In genomic region chr12:84398629-84399028, GRCm38 (mm10) we compare ENCODE assay signal across 26 mouse cellular contexts. TPM values are rescaled to one million over a fixed set of nuclear protein-coding genes. Genes with fewer than 3 reads are reported as not detected.
DNase-seq lines count a peak whose midpoint lies in the region; ATAC-seq and TF ChIP-seq lines count a peak whose summit lies in the region.
"Had no signal": no experiment of that assay in that cellular context is flagged by ENCODE, and none has a peak within 500 bp of the region (broad histone marks: within the 10 kb centered on the region; RNA-seq: fewer than 3 reads in every experiment).

No protein-coding gene starts in this region.

- in situ Hi-C loops in CH12.LX (cut with MboI; ENCODE audit: low pct_ligation_motif_present, low pct_unique_long_range_greater_than_20kb, low sequenced_read_pairs): no loop called here

- no peak overlapping the region for H3K27ac ChIP-seq in intestine, postnatal 0 days (ENCODE audit: low read depth, low read length)
- no peak overlapping the region for H3K27ac ChIP-seq in intestine, embryonic 16.5 days (ENCODE audit: low read length)
- peak overlapping the region; percentile 89; the same call in 1 of the 2 replicates for H3K27ac ChIP-seq in liver, postnatal 0 days (ENCODE audit: low read depth)
- H3K27ac ChIP-seq in CH12.LX (ENCODE audit: insufficient read depth, low read depth): no peak overlapping the region
- H3K27ac ChIP-seq: embryonic facial prominence, embryonic 10.5 days; embryonic facial prominence, embryonic 13.5 days; forebrain, embryonic 12.5 days; forebrain, embryonic 15.5 days; hindbrain, embryonic 10.5 days; hindbrain, embryonic 13.5 days had no signal

- TF ChIP-seq CTCF in intestine, postnatal 0 days (IDR thresholded peaks at IDR 0.05; ENCODE audit: low read depth): no peak
- no peak for TF ChIP-seq CTCF in liver, postnatal 0 days (IDR thresholded peaks at IDR 0.05; ENCODE audit: low read depth)
- TF ChIP-seq CTCF in CH12.LX (conservative IDR thresholded peaks at IDR 0.05 in 1 of 2, IDR thresholded peaks at IDR 0.05 in 1 of 2; ENCODE audit: low read depth in 2 of 2, low read length in 2 of 2): no peak

- H3K4me2 ChIP-seq in intestine, postnatal 0 days (replicated peaks; ENCODE audit: low read depth): peak overlapping the region; percentile 53; the same call in 1 of the 2 replicates
- H3K4me2 ChIP-seq in intestine, embryonic 16.5 days (ENCODE audit: low read depth, low read length): no peak overlapping the region
- no peak overlapping the region for H3K4me2 ChIP-seq in liver, postnatal 0 days (ENCODE audit: low read depth, low read length)
- H3K4me2 ChIP-seq in CH12.LX (ENCODE audit: insufficient read depth, low read depth, poor library complexity, severe bottlenecking): no peak overlapping the region
- H3K4me2 ChIP-seq: embryonic facial prominence, embryonic 13.5 days; forebrain, embryonic 12.5 days; forebrain, embryonic 15.5 days; heart, embryonic 11.5 days; hindbrain, embryonic 13.5 days had no signal

- TF ChIP-seq RAD21 in CH12.LX (IDR thresholded peaks at IDR 0.05; ENCODE audit: low read depth, low read length): no peak

- no peaks in the 10 kb centered on the region for H3K27me3 ChIP-seq in intestine, postnatal 0 days (replicated peaks; ENCODE audit: control insufficient read depth, insufficient read depth, low read length)
- no peaks in the 10 kb centered on the region for H3K27me3 ChIP-seq in intestine, embryonic 16.5 days (replicated peaks; ENCODE audit: control insufficient read depth, insufficient read depth, low read length)
- no peaks in the 10 kb centered on the region for H3K27me3 ChIP-seq in liver, postnatal 0 days (ENCODE audit: insufficient read depth, low read length)
- no peaks in the 10 kb centered on the region for H3K27me3 ChIP-seq in CH12.LX (replicated peaks)
- H3K27me3 ChIP-seq: embryonic facial prominence, embryonic 13.5 days; forebrain, embryonic 12.5 days; forebrain, embryonic 15.5 days; hindbrain, embryonic 13.5 days had no signal

- no peak for TF ChIP-seq POLR2A in CH12.LX (IDR thresholded peaks at IDR 0.05; ENCODE audit: low read depth, low read length)

- H3K36me3 ChIP-seq in intestine, postnatal 0 days (ENCODE audit: control insufficient read depth, insufficient read depth): peaks cover 11% of the 10 kb centered on the region; the same call in 1 of the 2 replicates
- H3K36me3 ChIP-seq in intestine, embryonic 16.5 days (ENCODE audit: control insufficient read depth, insufficient read depth, low read length): no peaks in the 10 kb centered on the region
- H3K36me3 ChIP-seq in liver, postnatal 0 days (replicated peaks; ENCODE audit: insufficient read depth, low read length): peaks cover 6% of the 10 kb centered on the region; the same call in 1 of the 2 replicates
- no peaks in the 10 kb centered on the region for H3K36me3 ChIP-seq in CH12.LX (replicated peaks in 1 of 2; ENCODE audit: control insufficient read depth in 1 of 2, insufficient read depth in 1 of 2, low read length in 1 of 2)
- H3K36me3 ChIP-seq: embryonic facial prominence, embryonic 10.5 days; embryonic facial prominence, embryonic 13.5 days; forebrain, embryonic 12.5 days; forebrain, embryonic 15.5 days; hindbrain, embryonic 10.5 days; hindbrain, embryonic 13.5 days had no signal

- 61% methylated on average over 5 of the region's 5 CpGs for WGBS in intestine, postnatal 0 days
- whole genome bisulfite sequencing in intestine, embryonic 16.5 days: 69% methylated on average over 5 of the region's 5 CpGs
- 71% methylated on average over 5 of the region's 5 CpGs for WGBS in liver, postnatal 0 days (ENCODE audit: insufficient replicate concordance)

- no peak overlapping the region for H3K4me3 ChIP-seq in intestine, postnatal 0 days (ENCODE audit: low read depth, low read length)
- H3K4me3 ChIP-seq in intestine, embryonic 16.5 days (ENCODE audit: low read length): no peak overlapping the region
- no peak overlapping the region for H3K4me3 ChIP-seq in liver, postnatal 0 days (ENCODE audit: low read depth, low read length)
- no peak overlapping the region for H3K4me3 ChIP-seq in CH12.LX (replicated peaks in 1 of 3; ENCODE audit: low read depth in 2 of 3, low read length in 2 of 3, poor library complexity in 1 of 3)
- H3K4me3 ChIP-seq: embryonic facial prominence, embryonic 10.5 days; embryonic facial prominence, embryonic 13.5 days; erythroblast, embryonic 14.5 days; forebrain, embryonic 12.5 days; forebrain, embryonic 15.5 days; hindbrain, embryonic 10.5 days; hindbrain, embryonic 13.5 days had no signal

- no peak for ATAC-seq in intestine, postnatal 0 days
- no peak for ATAC-seq in intestine, embryonic 16.5 days
- ATAC-seq in liver, postnatal 0 days: no peak
- ATAC-seq: forebrain, embryonic 15.5 days; hindbrain, embryonic 16.5 days had no signal

- dilution Hi-C loops in CH12.LX (cut with MboI; ENCODE audit: extremely low pct_ligation_motif_present, extremely low pct_unique_long_range_greater_than_20kb, low sequenced_read_pairs): no loop called here

- H3K9me3 ChIP-seq in intestine, postnatal 0 days (ENCODE audit: control insufficient read depth): no peaks in the 10 kb centered on the region
- no peaks in the 10 kb centered on the region for H3K9me3 ChIP-seq in intestine, embryonic 16.5 days (ENCODE audit: control insufficient read depth, low read length)
- no peaks in the 10 kb centered on the region for H3K9me3 ChIP-seq in liver, postnatal 0 days (ENCODE audit: low read length)
- no peaks in the 10 kb centered on the region for H3K9me3 ChIP-seq in CH12.LX (replicated peaks; ENCODE audit: low read length)
- H3K9me3 ChIP-seq: embryonic facial prominence, embryonic 10.5 days; embryonic facial prominence, embryonic 13.5 days; forebrain, embryonic 12.5 days; forebrain, embryonic 15.5 days; G1E; hindbrain, embryonic 10.5 days; hindbrain, embryonic 13.5 days had no signal

- H3K79me2 ChIP-seq in CH12.LX (replicated peaks; ENCODE audit: control insufficient read depth, extremely low read depth, insufficient read depth, poor library complexity, severe bottlenecking): no peaks in the 10 kb centered on the region

- H3K9ac ChIP-seq in intestine, postnatal 0 days (ENCODE audit: low read depth, low read length): no peak overlapping the region
- H3K9ac ChIP-seq in intestine, embryonic 16.5 days (ENCODE audit: low read depth, low read length): no peak overlapping the region
- no peak overlapping the region for H3K9ac ChIP-seq in liver, postnatal 0 days (replicated peaks)
- H3K9ac ChIP-seq in CH12.LX (ENCODE audit: insufficient read depth, low read depth): no peak overlapping the region
- H3K9ac ChIP-seq: embryonic facial prominence, embryonic 13.5 days; forebrain, embryonic 12.5 days; forebrain, embryonic 15.5 days; hindbrain, embryonic 13.5 days had no signal

- no peak for TF ChIP-seq EP300 in liver, postnatal 0 days (IDR thresholded peaks at IDR 0.05; ENCODE audit: low read depth)
- no peak for TF ChIP-seq EP300 in CH12.LX (IDR thresholded peaks at IDR 0.05; ENCODE audit: low read length)

- no peak for DNase-seq in liver, postnatal 0 days
- DNase-seq in liver: no peak
- peak; percentile 81 for DNase-seq in 3T3-L1 (ENCODE audit: low read depth, low spot score)
- no peak for DNase-seq in CH12.LX (ENCODE audit: extremely low read depth)
- DNase-seq in kidney, adult 18-20 months: no peak
- DNase-seq in cerebellum, postnatal 36 days: no peak
- DNase-seq: adrenal gland, postnatal 10 days; cerebellum, adult 11 months; cerebellum, adult 2 months; cerebellum, adult 9-11 months; cerebellum, postnatal 25 days; embryo, embryonic 11 days; gastrocnemius, postnatal 10 days; gastrocnemius, postnatal 36 days had no signal

- H3K4me1 ChIP-seq in intestine, postnatal 0 days (replicated peaks; ENCODE audit: control insufficient read depth, insufficient read depth, low read length): no peaks in the 10 kb centered on the region
- peaks cover 8% of the 10 kb centered on the region for H3K4me1 ChIP-seq in intestine, embryonic 16.5 days (ENCODE audit: control insufficient read depth, insufficient read depth, low read length)
- H3K4me1 ChIP-seq in liver, postnatal 0 days (ENCODE audit: insufficient read depth): peaks cover 10% of the 10 kb centered on the region; the same call in 1 of the 2 replicates
- H3K4me1 ChIP-seq in CH12.LX (ENCODE audit: control insufficient read depth in 1 of 2, insufficient read depth in 2 of 2): peaks cover 0 to 7% of the 10 kb centered on the region in 2 experiments; a peak in 2 of 4 replicates
- H3K4me1 ChIP-seq: embryonic facial prominence, embryonic 10.5 days; embryonic facial prominence, embryonic 13.5 days; forebrain, embryonic 12.5 days; forebrain, embryonic 15.5 days; hindbrain, embryonic 10.5 days; hindbrain, embryonic 13.5 days had no signal

RNA-seq across cellular contexts. Expression of gene Entpd5, which starts 10.2 kb away (rescaled TPM):
- polyA plus RNA-seq in intestine, postnatal 0 days (2015; fragmentation: Nextera tagmentation; extraction: Ambion mirVana): 54.4 and 56.5 TPM in 2 replicates
- 53.0 and 60.2 TPM in 2 replicates for polyA plus RNA-seq in intestine, embryonic 16.5 days (2015; fragmentation: Nextera tagmentation; extraction: Ambion mirVana)
- 23.5 and 24.8 TPM in 2 replicates for polyA plus RNA-seq in liver, postnatal 0 days (2015; fragmentation: Nextera tagmentation; extraction: Ambion mirVana)
- total RNA-seq in CH12.LX (2012; rRNA removed) (5.2 and 5.7 TPM in 2 replicates), CH12.LX (2014; rRNA removed) (5.3 and 5.8 TPM in 2 replicates)
- 4.2 and 6.0 TPM in 2 replicates for polyA plus RNA-seq in CH12.LX (2012; ENCODE audit: insufficient read length, low read depth)

RNA-seq across cellular contexts. Expression of gene Bbof1, which starts 10.2 kb away (rescaled TPM):
- polyA plus RNA-seq in intestine, postnatal 0 days (2015; fragmentation: Nextera tagmentation; extraction: Ambion mirVana): 0.42 and 0.53 TPM in 2 replicates
- 0.56 and 0.84 TPM in 2 replicates for polyA plus RNA-seq in intestine, embryonic 16.5 days (2015; fragmentation: Nextera tagmentation; extraction: Ambion mirVana)
- 0.34 and 0.51 TPM in 2 replicates for polyA plus RNA-seq in liver, postnatal 0 days (2015; fragmentation: Nextera tagmentation; extraction: Ambion mirVana)
- 0.29 and 0.34 TPM in 2 replicates for total RNA-seq in CH12.LX (2012; rRNA removed)
- total RNA-seq in CH12.LX (2014; rRNA removed): 0.24 and 0.46 TPM in 2 replicates
- 0.20 and 0.41 TPM in 2 replicates for polyA plus RNA-seq in CH12.LX (2012; ENCODE audit: insufficient read length, low read depth)

RNA-seq across cellular contexts. Expression of gene Rnf113a2, which starts 18.4 kb away (rescaled TPM):
- 17.4 and 18.7 TPM in 2 replicates for polyA plus RNA-seq in intestine, postnatal 0 days (2015; fragmentation: Nextera tagmentation; extraction: Ambion mirVana)
- polyA plus RNA-seq in intestine, embryonic 16.5 days (2015; fragmentation: Nextera tagmentation; extraction: Ambion mirVana): 20.0 and 23.3 TPM in 2 replicates
- 13.3 and 13.9 TPM in 2 replicates for polyA plus RNA-seq in liver, postnatal 0 days (2015; fragmentation: Nextera tagmentation; extraction: Ambion mirVana)
- total RNA-seq in CH12.LX (2012; rRNA removed): 14.6 and 17.9 TPM in 2 replicates
- total RNA-seq in CH12.LX (2014; rRNA removed): 16.3 and 19.7 TPM in 2 replicates
- polyA plus RNA-seq in CH12.LX (2012; ENCODE audit: insufficient read length, low read depth): 13.6 and 19.5 TPM in 2 replicates

RNA-seq across cellular contexts. Expression of gene Fam161b, which starts 37.0 kb away (rescaled TPM):
- polyA plus RNA-seq in intestine, postnatal 0 days (2015; fragmentation: Nextera tagmentation; extraction: Ambion mirVana): 0.91 and 1.4 TPM in 2 replicates
- 2.3 and 3.3 TPM in 2 replicates for polyA plus RNA-seq in intestine, embryonic 16.5 days (2015; fragmentation: Nextera tagmentation; extraction: Ambion mirVana)
- polyA plus RNA-seq in liver, postnatal 0 days (2015; fragmentation: Nextera tagmentation; extraction: Ambion mirVana): 0.15 and 0.31 TPM in 2 replicates
- total RNA-seq in CH12.LX (2012; rRNA removed): 0.98 and 1.0 TPM in 2 replicates
- 0.38 and 0.87 TPM in 2 replicates for total RNA-seq in CH12.LX (2014; rRNA removed)
- polyA plus RNA-seq in CH12.LX (2012; ENCODE audit: insufficient read length, low read depth): 0.80 and 1.00 TPM in 2 replicates

RNA-seq across cellular contexts. Expression of gene Coq6, which starts 37.2 kb away (rescaled TPM):
- polyA plus RNA-seq in intestine, postnatal 0 days (2015; fragmentation: Nextera tagmentation; extraction: Ambion mirVana): 21.5 and 23.2 TPM in 2 replicates
- polyA plus RNA-seq in intestine, embryonic 16.5 days (2015; fragmentation: Nextera tagmentation; extraction: Ambion mirVana): 51.2 and 53.8 TPM in 2 replicates
- polyA plus RNA-seq in liver, postnatal 0 days (2015; fragmentation: Nextera tagmentation; extraction: Ambion mirVana): 17.6 and 18.7 TPM in 2 replicates
- total RNA-seq in CH12.LX (2012; rRNA removed): 35.0 and 37.8 TPM in 2 replicates
- 31.9 and 37.9 TPM in 2 replicates for total RNA-seq in CH12.LX (2014; rRNA removed)
- 23.6 and 35.5 TPM in 2 replicates for polyA plus RNA-seq in CH12.LX (2012; ENCODE audit: insufficient read length, low read depth)
